Mouse (Mus musculus) MEL (cell line): ENCODE measurements at regions not wholly inside any gene's neighbourhood (a gene's known extent, or its start where the extent isn't known, plus 50 kb on each side); places are given as distances from the start of the nearest gene placed in this dataset.

Experiments
- DNase-seq: peaks from one replicate; pipeline ENCODE4 v3.0.0; 2011; ENCODE audit warnings: low read depth, low spot score
- H3K27ac ChIP-seq: 2 replicates; pipeline ENCODE4 v1.5.1; 2012; ENCODE audit warnings: low read depth, mild to moderate bottlenecking, control low read depth, low read length, moderate library complexity; ENCODE audit not compliant: control insufficient read depth
- H3K27me3 ChIP-seq, 2 experiments: fragments of 150-350 bp in 1 of 2; sonication (generic) in 1 of 2; 2 replicates each; pipeline ENCODE4 v1.6.1; 2012; ENCODE audit warnings: low read length in 2 of 2, mild to moderate bottlenecking in 2 of 2, improper control_type of control experiment in 1 of 2, moderate library complexity in 1 of 2; ENCODE audit not compliant: insufficient read depth in 2 of 2, control insufficient read depth in 1 of 2
- H3K36me3 ChIP-seq, 2 experiments: 2 replicates each; pipeline ENCODE4 v1.6.1; 2012 to 2014; ENCODE audit warnings: low read length in 2 of 2, improper control_type of control experiment in 1 of 2, inconsistent platforms in 1 of 2, mild to moderate bottlenecking in 1 of 2; ENCODE audit not compliant: insufficient read depth in 2 of 2, control insufficient read depth in 1 of 2
- H3K4me1 ChIP-seq, 2 experiments: fragments of 150-350 bp in 1 of 2; sonication (generic) in 1 of 2; 2 replicates each; pipeline ENCODE4 v1.6.1; 2012; ENCODE audit warnings: low read length in 2 of 2, improper control_type of control experiment in 1 of 2, mild to moderate bottlenecking in 1 of 2; ENCODE audit not compliant: insufficient read depth in 2 of 2, control insufficient read depth in 1 of 2
- H3K4me3 ChIP-seq, 2 experiments: fragments of 150-350 bp in 1 of 2; sonication (generic) in 1 of 2; 2 replicates each; pipeline ENCODE4 v1.5.1; 2012; ENCODE audit warnings: low read depth in 2 of 2, low read length in 2 of 2, mild to moderate bottlenecking in 2 of 2, moderate library complexity in 2 of 2, control low read depth in 1 of 2, improper control_type of control experiment in 1 of 2; ENCODE audit not compliant: control insufficient read depth in 1 of 2, insufficient read depth in 1 of 2
- H3K79me2 ChIP-seq: 2 replicates; pipeline ENCODE4 v1.6.1; 2012; ENCODE audit warnings: mild to moderate bottlenecking, low read length, moderate library complexity; ENCODE audit not compliant: control insufficient read depth, poor library complexity, insufficient read depth
- H3K9ac ChIP-seq: 2 replicates; pipeline ENCODE4 v1.6.1; 2012; ENCODE audit warnings: low read depth, mild to moderate bottlenecking, control low read depth, low read length, moderate library complexity; ENCODE audit not compliant: control insufficient read depth, poor library complexity, severe bottlenecking
- H3K9me3 ChIP-seq: fragments of 150-350 bp; sonication (generic); replicated peaks from 2 replicates; pipeline ENCODE4 v1.6.1; 2012; ENCODE audit warnings: mild to moderate bottlenecking, low read length, improper control_type of control experiment, moderate library complexity; ENCODE audit not compliant: insufficient read depth
- E2F4 ChIP-seq: IDR thresholded peaks from 2 replicates; pipeline ENCODE4 v1.6.1; 2011; ENCODE audit warnings: low read depth, low read length, improper control_type of control experiment, borderline replicate concordance
- EP300 ChIP-seq, 2 experiments: IDR thresholded peaks; 2 replicates each; pipeline ENCODE4 v1.6.1; 2011; ENCODE audit warnings: improper control_type of control experiment in 2 of 2, low read length in 2 of 2, low read depth in 1 of 2, mild to moderate bottlenecking in 1 of 2
- GABPA ChIP-seq: IDR thresholded peaks from 2 replicates; pipeline ENCODE4 v1.6.1; 2012; ENCODE audit warnings: low read depth, mild to moderate bottlenecking, inconsistent platforms, low read length, improper control_type of control experiment, moderate library complexity
- MAFK ChIP-seq: IDR thresholded peaks from 2 replicates; pipeline ENCODE4 v1.6.1; 2011; ENCODE audit warnings: low read depth, mild to moderate bottlenecking, low read length, improper control_type of control experiment, borderline replicate concordance
- MAZ ChIP-seq: IDR thresholded peaks from 2 replicates; pipeline ENCODE4 v1.6.1; 2012; ENCODE audit warnings: low read depth, mild to moderate bottlenecking, inconsistent platforms, low read length, improper control_type of control experiment
- MYC ChIP-seq: IDR thresholded peaks from 2 replicates; pipeline ENCODE4 v1.6.1; 2011; ENCODE audit warnings: low read depth, mild to moderate bottlenecking, low read length, improper control_type of control experiment, moderate library complexity
- NRF1 ChIP-seq: IDR thresholded peaks from 2 replicates; pipeline ENCODE4 v1.6.1; 2014; ENCODE audit warnings: low read depth, mild to moderate bottlenecking, inconsistent platforms, low read length, improper control_type of control experiment, moderate library complexity; ENCODE audit not compliant: poor library complexity, insufficient read depth, severe bottlenecking
- POLR2A ChIP-seq, 2 experiments: IDR thresholded peaks; 2 replicates each; pipeline ENCODE4 v1.6.1; 2011 to 2012; ENCODE audit warnings: low read length in 2 of 2, mild to moderate bottlenecking in 2 of 2, control low read depth in 1 of 2, improper control_type of control experiment in 1 of 2, low read depth in 1 of 2, moderate library complexity in 1 of 2; ENCODE audit not compliant: control insufficient read depth in 1 of 2, insufficient read depth in 1 of 2, poor library complexity in 1 of 2
- RAD21 ChIP-seq: IDR thresholded peaks from 2 replicates; pipeline ENCODE4 v1.6.1; 2011; ENCODE audit warnings: mild to moderate bottlenecking, low read depth, low read length, improper control_type of control experiment
- SMC3 ChIP-seq: IDR thresholded peaks from 2 replicates; pipeline ENCODE4 v1.6.1; 2011; ENCODE audit warnings: low read depth, low read length, improper control_type of control experiment
- TCF12 ChIP-seq: IDR thresholded peaks from 2 replicates; pipeline ENCODE4 v1.6.1; 2014; ENCODE audit warnings: low read depth, mild to moderate bottlenecking, inconsistent platforms, low read length, improper control_type of control experiment, moderate library complexity
- UBTF ChIP-seq: IDR thresholded peaks from 2 replicates; pipeline ENCODE4 v1.6.1; 2012; ENCODE audit warnings: low read depth, mild to moderate bottlenecking, inconsistent platforms, low read length, improper control_type of control experiment, moderate library complexity, borderline replicate concordance; ENCODE audit not compliant: insufficient read depth
- USF1 ChIP-seq: IDR thresholded peaks from 2 replicates; pipeline ENCODE4 v1.6.1; 2014; ENCODE audit warnings: low read depth, mild to moderate bottlenecking, inconsistent platforms, low read length, improper control_type of control experiment, moderate library complexity
- USF2 ChIP-seq, 2 experiments: IDR thresholded peaks; 2 replicates each; pipeline ENCODE4 v1.6.1; 2011 to 2012; ENCODE audit warnings: improper control_type of control experiment in 2 of 2, low read length in 2 of 2, borderline replicate concordance in 1 of 2, inconsistent platforms in 1 of 2, low read depth in 1 of 2, mild to moderate bottlenecking in 1 of 2; ENCODE audit not compliant: insufficient read depth in 1 of 2
- ZKSCAN1 ChIP-seq: IDR thresholded peaks from 2 replicates; pipeline ENCODE4 v1.6.1; 2012; ENCODE audit warnings: low read depth, mild to moderate bottlenecking, inconsistent platforms, low read length, improper control_type of control experiment, moderate library complexity

GRCm38 (mm10) chr12:109946936-109947335, 331.9 kb upstream of the Dio3 start:
- H3K9me3 ChIP-seq = no peaks in the 10 kb centered on the region
- H3K9ac ChIP-seq = no peak overlapping the region
- no peaks in the 10 kb centered on the region for H3K27me3 ChIP-seq
- no peaks in the 10 kb centered on the region for H3K79me2 ChIP-seq
- H3K36me3 ChIP-seq = no peaks in the 10 kb centered on the region
- no peak overlapping the region for H3K4me3 ChIP-seq
- no peak for TF ChIP-seq USF1
- TF ChIP-seq GABPA = no peak
- TF ChIP-seq, all 39 proteins: peak for 0
- Histone ChIP-seq H3K4me1 (no peaks in the 10 kb centered on the region), H3K27ac (no peak overlapping the region)
- DNase-seq = no peak

- Histone ChIP-seq H3K4me1 (no peaks in the 10 kb centered on the region), H3K9ac (no peak overlapping the region), H3K27me3 (no peaks in the 10 kb centered on the region), H3K4me3 (no peak overlapping the region), H3K27ac (no peak overlapping the region), H3K9me3 (no peaks in the 10 kb centered on the region), H3K36me3 (no peaks in the 10 kb centered on the region), H3K79me2 (no peaks in the 10 kb centered on the region)
- TF ChIP-seq SMC3 = no peak
- no peak for DNase-seq
These were observed 330.9 kb upstream of the Dio3 start for GRCm38 (mm10) chr12:109947886-109948433.

DNA sequence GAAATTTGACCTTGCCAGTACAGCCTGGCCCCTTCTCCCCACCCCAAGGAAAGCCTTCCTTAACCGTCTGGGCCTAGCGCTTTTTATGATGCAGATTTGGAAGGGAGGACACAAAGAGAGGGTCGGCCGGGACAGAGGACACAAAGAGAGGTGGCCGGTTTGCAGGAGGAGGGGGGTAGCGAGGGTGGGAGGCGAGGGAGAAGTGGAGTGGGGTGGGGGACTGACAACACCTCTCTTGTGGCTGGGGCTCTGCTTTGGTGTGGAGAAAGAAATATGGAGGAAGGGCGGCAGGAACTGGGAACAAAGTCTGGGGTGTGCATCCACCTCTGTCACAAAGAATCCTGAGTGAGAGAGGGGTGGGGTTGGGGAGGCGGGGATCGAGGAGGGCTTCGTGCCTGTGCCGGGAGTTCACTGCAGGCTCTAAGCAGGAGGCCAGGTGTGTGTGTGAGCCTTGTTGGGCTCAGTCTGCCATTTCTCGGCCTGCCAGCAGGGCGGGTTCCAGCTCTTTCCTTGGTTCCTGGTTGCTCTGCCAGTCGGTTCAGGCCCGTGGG, 330.4 kb upstream of the Dio3 start:
- Histone ChIP-seq H3K9ac (no peak overlapping the region), H3K4me3 (no peak overlapping the region)
- no peak for TF ChIP-seq RAD21
- no peak for TF ChIP-seq MYC
- TF ChIP-seq MAFK = no peak
- no peak for TF ChIP-seq TCF12
- no peak for TF ChIP-seq USF1
- no peak for TF ChIP-seq MAZ
- no peak for TF ChIP-seq E2F4
- TF ChIP-seq UBTF = no peak
- no peak for TF ChIP-seq EP300 (IDR thresholded peaks at IDR 0.05; ENCODE audit: low read depth in 1 of 2, low read length in 2 of 2)
- no peak for TF ChIP-seq NRF1
- no peak for TF ChIP-seq POLR2A (IDR thresholded peaks at IDR 0.05; ENCODE audit: control insufficient read depth in 1 of 2, insufficient read depth in 1 of 2, low read depth in 1 of 2, low read length in 2 of 2, poor library complexity in 1 of 2)
- no peak for TF ChIP-seq ZKSCAN1
- TF ChIP-seq USF2 (IDR thresholded peaks at IDR 0.05; ENCODE audit: borderline replicate concordance in 1 of 2, insufficient read depth in 1 of 2, low read depth in 1 of 2, low read length in 2 of 2) = no peak

More for the DNA sequence above, 330.4 kb upstream of the Dio3 start:
- no peaks in the 10 kb centered on the region for H3K4me1 ChIP-seq
- no peaks in the 10 kb centered on the region for H3K79me2 ChIP-seq
- no peaks in the 10 kb centered on the region for H3K9me3 ChIP-seq
- H3K36me3 ChIP-seq = no peaks in the 10 kb centered on the region
- no peak overlapping the region for H3K27ac ChIP-seq
- DNase-seq = no peak
- no peaks in the 10 kb centered on the region for H3K27me3 ChIP-seq
